Mouse (Mus musculus): Measurements from ENCODE around the gene S100a10.

DNA sequence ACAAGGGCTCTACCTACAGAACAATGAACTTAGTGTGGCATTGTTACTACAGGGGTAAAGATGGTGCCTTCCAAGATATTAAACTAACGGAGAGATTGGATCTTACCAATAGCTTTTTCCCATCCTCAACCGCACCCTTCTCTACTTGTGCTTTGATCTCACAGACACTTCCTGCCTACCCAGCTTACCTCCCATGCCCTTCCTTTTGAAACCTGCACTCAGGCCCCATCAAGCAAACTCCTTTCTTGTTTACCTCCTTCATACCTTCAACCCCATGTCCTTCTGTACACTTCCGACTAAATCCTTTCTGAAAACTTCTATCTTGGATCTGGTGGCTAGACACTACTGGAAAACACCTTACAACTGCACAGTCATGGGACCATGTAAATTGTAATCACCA, 40.3 kb upstream of the S100a10 start:
- TF ChIP-seq CTCF (IDR thresholded peaks at IDR 0.05; ENCODE audit: low read depth, low read length) (no peak), EP300 (IDR thresholded peaks at IDR 0.05; ENCODE audit: insufficient read depth, low read depth, low read length) (no peak), POLR2A (IDR thresholded peaks at IDR 0.05; ENCODE audit: insufficient read depth, low read length) (no peak)
